Mouse (Mus musculus) heart, embryonic 13.5 days (tissue): ENCODE data around the gene Kcp. TPM values are rescaled to one million over a fixed set of nuclear protein-coding genes. Genes with fewer than 3 reads are reported as not detected.

Experiments used
- ATAC-seq: fragments of 200-750 bp; cut with Nextera tagmentation; 2 replicates; pipeline ENCODE4 v1.8.0; 2017; ENCODE audit warnings: moderate TSS enrichment; ENCODE audit not compliant: insufficient number of reproducible peaks, low FRiP score, low TSS enrichment; ENCODE audit errors: extremely low read depth
- H3K27ac ChIP-seq: fragments of 300-500 bp; sonication (generic); replicated peaks from 2 replicates; pipeline ENCODE4 v1.5.1; 2015; ENCODE audit warnings: moderate library complexity, mild to moderate bottlenecking, inconsistent platforms
- H3K27me3 ChIP-seq: fragments of 300-500 bp; sonication (generic); replicated peaks from 2 replicates; pipeline ENCODE4 v1.6.1; 2015; ENCODE audit warnings: mild to moderate bottlenecking, inconsistent platforms
- H3K36me3 ChIP-seq: fragments of 300-500 bp; sonication (generic); 2 replicates; pipeline ENCODE4 v1.6.1; 2015; ENCODE audit warnings: mild to moderate bottlenecking, inconsistent platforms
- H3K4me1 ChIP-seq: fragments of 300-500 bp; sonication (generic); 2 replicates; pipeline ENCODE4 v1.6.1; 2015; ENCODE audit warnings: inconsistent platforms
- H3K4me2 ChIP-seq: fragments of 300-500 bp; sonication (generic); 2 replicates; pipeline ENCODE4 v1.6.1; 2015; ENCODE audit warnings: inconsistent platforms, mild to moderate bottlenecking, moderate library complexity
- H3K4me3 ChIP-seq: fragments of 300-500 bp; sonication (generic); 2 replicates; pipeline ENCODE4 v1.5.1; 2015; ENCODE audit warnings: moderate library complexity, mild to moderate bottlenecking, inconsistent platforms
- H3K9ac ChIP-seq: fragments of 300-500 bp; sonication (generic); 2 replicates; pipeline ENCODE4 v1.6.1; 2015; ENCODE audit warnings: inconsistent platforms, mild to moderate bottlenecking, moderate library complexity
- H3K9me3 ChIP-seq: fragments of 300-500 bp; sonication (generic); 2 replicates; pipeline ENCODE4 v1.6.1; 2016; ENCODE audit warnings: inconsistent platforms
- WGBS: fragments of 180-500 bp; shearing (Covaris S2); methylation state at CpG from one replicate; pipeline ENCODE4 v1.1.7; 2015; ENCODE audit warnings: mixed read lengths; 5-methylcytosine and 5-hydroxymethylcytosine counted together
- polyA plus RNA-seq: library from polyadenylated mRNA; unstranded; fragments of >200 nt; fragmentation: Nextera tagmentation; extraction: Ambion mirVana; gene quantifications from 2 replicates; pipeline ENCODE4 v1.2.1, GENCODE M21; 2015

Kcp gene
- polyA plus RNA-seq, 1 experiment from 2014 or later = 11.9 TPM

GRCm38 (mm10) chr6:29432676-29433037 is 75.1 kb downstream of the Kcp start:
- Histone ChIP-seq H3K27ac (peak overlapping the region; percentile 99), H3K9ac (peak overlapping the region; percentile 98), H3K27me3 (no peaks in the 10 kb centered on the region), H3K36me3 (peaks cover 8% of the 10 kb centered on the region), H3K4me1 (peaks cover 56% of the 10 kb centered on the region), H3K4me2 (peak overlapping the region; percentile 89), H3K4me3 (peak overlapping the region; percentile 81), H3K9me3 (no peaks in the 10 kb centered on the region)
- ATAC-seq = no peak

GRCm38 (mm10) chr6:29432156-29432555 is 75.6 kb downstream of the Kcp start:
- WGBS = 43% methylated on average over 3 of the region's 3 CpGs
- H3K4me1 ChIP-seq = peaks cover 53% of the 10 kb centered on the region
- 0 out of 2 replicates have a peak overlapping the region, but pooled peaks have one; percentile 81 for H3K4me3 ChIP-seq
- peak overlapping the region; percentile 99 for H3K27ac ChIP-seq
- peaks cover 3% of the 10 kb centered on the region for H3K36me3 ChIP-seq
- peak overlapping the region; percentile 89 for H3K4me2 ChIP-seq
- no peak for ATAC-seq
- H3K9ac ChIP-seq = peak overlapping the region; percentile 98
- no peaks in the 10 kb centered on the region for H3K27me3 ChIP-seq
- no peaks in the 10 kb centered on the region for H3K9me3 ChIP-seq

GRCm38 (mm10) chr6:29431473-29431872 is 76.3 kb downstream of the Kcp start:
- Histone ChIP-seq H3K4me2 (peak overlapping the region; percentile 89), H3K27me3 (no peaks in the 10 kb centered on the region), H3K9me3 (no peaks in the 10 kb centered on the region), H3K9ac (peak overlapping the region; percentile 98), H3K4me1 (peaks cover 46% of the 10 kb centered on the region), H3K36me3 (no peaks in the 10 kb centered on the region), H3K27ac (peak overlapping the region; percentile 99), H3K4me3 (no peak overlapping the region)
- 17% methylated on average over 5 of the region's 5 CpGs for WGBS
- ATAC-seq = peak; percentile 23; the same call in 1 of the 2 replicates

GRCm38 (mm10) chr6:29430681-29431420 is 76.9 kb downstream of the Kcp start:
- H3K27ac ChIP-seq = peak overlapping the region; percentile 99
- ATAC-seq = no peak
- peak overlapping the region; percentile 89 for H3K4me2 ChIP-seq
- peak overlapping the region; percentile 74 for H3K9ac ChIP-seq
- WGBS = 26% methylated on average over 15 of the region's 15 CpGs
- H3K4me1 ChIP-seq = peaks cover 40% of the 10 kb centered on the region
- no peaks in the 10 kb centered on the region for H3K9me3 ChIP-seq
- no peaks in the 10 kb centered on the region for H3K27me3 ChIP-seq
- no peak overlapping the region for H3K4me3 ChIP-seq
- H3K36me3 ChIP-seq = no peaks in the 10 kb centered on the region

- Histone ChIP-seq H3K9ac (no peak overlapping the region), H3K27ac (no peak overlapping the region), H3K4me3 (no peak overlapping the region), H3K9me3 (no peaks in the 10 kb centered on the region), H3K27me3 (no peaks in the 10 kb centered on the region), H3K4me1 (peaks cover 31% of the 10 kb centered on the region), H3K36me3 (no peaks in the 10 kb centered on the region), H3K4me2 (no peak overlapping the region)
- 58% methylated on average over 4 of the region's 4 CpGs for WGBS
- no peak for ATAC-seq
Observed at GRCm38 (mm10) chr6:29428171-29428570, 79.6 kb downstream of the Kcp start.

GRCm38 (mm10) chr6:29426331-29426730 is 81.4 kb downstream of the Kcp start:
- 71% methylated on average over 6 of the region's 6 CpGs for WGBS
- no peak overlapping the region for H3K4me3 ChIP-seq
- no peak overlapping the region for H3K9ac ChIP-seq
- H3K27ac ChIP-seq = no peak overlapping the region
- H3K27me3 ChIP-seq = no peaks in the 10 kb centered on the region
- H3K9me3 ChIP-seq = no peaks in the 10 kb centered on the region
- no peak overlapping the region for H3K4me2 ChIP-seq
- peaks cover 15% of the 10 kb centered on the region for H3K4me1 ChIP-seq
- no peak for ATAC-seq
- no peaks in the 10 kb centered on the region for H3K36me3 ChIP-seq

- no peak for ATAC-seq
- WGBS = 78% methylated on average over 8 of the region's 8 CpGs
- H3K9ac ChIP-seq = no peak overlapping the region
- H3K27me3 ChIP-seq = no peaks in the 10 kb centered on the region
- no peaks in the 10 kb centered on the region for H3K36me3 ChIP-seq
- no peak overlapping the region for H3K4me3 ChIP-seq
- no peaks in the 10 kb centered on the region for H3K9me3 ChIP-seq
- peaks cover 3% of the 10 kb centered on the region; the same call in 1 of the 2 replicates for H3K4me1 ChIP-seq
- H3K4me2 ChIP-seq = no peak overlapping the region
- H3K27ac ChIP-seq = no peak overlapping the region
Observed at GRCm38 (mm10) chr6:29425118-29425517, 82.6 kb downstream of the Kcp start.

Other genes with a start within 250 kb of the Kcp start
- 23.0 and 28.0 TPM in 2 replicates for gene Hilpda, start 235.5 kb downstream of the Kcp start, polyA plus RNA-seq
- 0.23 TPM in 1 of 2 replicates, not detected in the other for gene Fam71f2, start 228.4 kb downstream of the Kcp start, polyA plus RNA-seq
- 0.21 and 0.32 TPM in 2 replicates for gene Fam71f1, start 188.8 kb downstream of the Kcp start, polyA plus RNA-seq
- 409 and 427 TPM in 2 replicates for gene Calu, start 159.9 kb downstream of the Kcp start, polyA plus RNA-seq
- 0.51 and 0.55 TPM in 2 replicates for gene Opn1sw, start 119.5 kb downstream of the Kcp start, polyA plus RNA-seq
- gene Ccdc136, start 111.6 kb downstream of the Kcp start, polyA plus RNA-seq = 24.0 and 27.6 TPM in 2 replicates
- 40.6 and 42.5 TPM in 2 replicates for gene Flnc, start 74.7 kb downstream of the Kcp start, polyA plus RNA-seq
- gene Atp6v1f, start 40.2 kb downstream of the Kcp start, polyA plus RNA-seq = 199 and 231 TPM in 2 replicates
- gene Atp6v1fnb, start 36.5 kb downstream of the Kcp start, polyA plus RNA-seq = not detected in 2 replicates
- 7.4 and 7.9 TPM in 2 replicates for gene Irf5, start 18.7 kb upstream of the Kcp start, polyA plus RNA-seq
- 57.6 and 58.3 TPM in 2 replicates for gene Tnpo3, start 101.9 kb upstream of the Kcp start, polyA plus RNA-seq
- gene Tspan33, start 186.3 kb upstream of the Kcp start, polyA plus RNA-seq = 5.8 and 9.4 TPM in 2 replicates
- gene Smo, start 227.6 kb upstream of the Kcp start, polyA plus RNA-seq = 16.4 and 17.4 TPM in 2 replicates